Mouse (Mus musculus) adrenal gland, postnatal 14 days (tissue): ENCODE results near the gene Nrm. TPM values are rescaled to one million over a fixed set of nuclear protein-coding genes. Genes with fewer than 3 reads are reported as not detected.

ENCODE experiments used
- DNase-seq: peaks from one replicate; pipeline ENCODE4 v3.0.0; 2021; ENCODE audit warnings: mixed read lengths
- long read RNA-seq, 2 experiments: library from polyadenylated mRNA; stranded (forward); transcript quantifications; one replicate each; pipeline ENCODE4 v2.0.0; 2021
- total RNA-seq: library from RNA; stranded (reverse); gene quantifications from 2 replicates; pipeline ENCODE4 v1.2.3, GENCODE M21; 2021

Gene Nrm
- 10.6 and 15.9 TPM in 2 replicates for total RNA-seq
- long read RNA-seq, experiment 1, transcript Nrm-201 (4 exons, 1,466 nt), result major isoform, 27 of 28 reads
- long read RNA-seq, experiment 1, partial matches to known transcripts, result 1 of 28 reads
- long read RNA-seq, experiment 1, other reads (novel, unspliced or antisense), result 0 of 28 reads
- long read RNA-seq, experiment 2, transcript Nrm-201 (4 exons, 1,466 nt), result major isoform, 16 of 16 reads
- long read RNA-seq, experiment 2, partial matches to known transcripts, result 0 of 16 reads
- long read RNA-seq, experiment 2, other reads (novel, unspliced or antisense), result 0 of 16 reads

GRCm38 (mm10) chr17:35861198-35861857, at the start of gene Nrm:
Nrm (plus strand) TSS chr17:35861318.
- peak; percentile 93 for DNase-seq

DNA sequence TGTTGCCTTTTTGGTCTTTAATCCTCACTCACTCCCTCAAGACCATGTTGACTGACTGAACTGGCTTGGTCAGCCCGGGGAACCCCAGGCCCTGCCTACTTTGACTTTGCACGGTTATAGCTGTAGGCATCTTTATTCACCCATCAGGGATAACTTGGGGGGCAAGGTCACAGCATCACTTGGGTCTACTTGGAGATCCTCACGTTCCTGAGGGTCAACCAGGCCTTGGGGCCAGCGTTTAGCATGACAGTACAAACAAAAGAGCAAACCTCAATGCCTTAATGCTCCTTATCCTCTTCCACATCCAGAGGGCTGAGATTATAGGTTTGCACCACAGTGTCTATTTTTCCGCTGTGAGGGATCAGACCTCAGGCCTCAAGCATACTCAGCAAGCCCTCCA, 48.8 kb upstream of the Nrm start:
- DNase-seq, result no peak

DNA sequence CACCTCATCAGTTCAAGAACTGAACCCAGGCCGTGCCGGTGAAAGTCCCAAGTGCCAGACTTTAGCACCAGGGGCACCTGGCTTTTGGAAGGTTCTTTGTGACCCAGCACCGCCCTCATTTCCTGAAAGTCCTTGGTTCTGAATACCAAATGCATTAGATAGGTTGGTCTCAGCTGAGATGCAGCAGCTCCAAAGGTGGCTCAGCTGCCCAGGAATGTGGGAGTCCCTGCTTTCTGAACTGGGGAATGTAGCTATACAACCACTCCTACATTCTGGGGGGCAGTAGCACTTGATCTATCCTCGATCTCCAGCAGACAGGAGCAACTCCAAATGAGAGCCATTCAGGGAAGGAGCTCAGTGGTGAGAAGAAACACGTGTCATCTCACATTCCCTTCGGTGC, 48.4 kb upstream of the Nrm start:
- DNase-seq, result no peak

- DNase-seq, result peak; percentile 94
Observed at GRCm38 (mm10) chr17:35813245-35813647, 47.9 kb upstream of the Nrm start.

DNA sequence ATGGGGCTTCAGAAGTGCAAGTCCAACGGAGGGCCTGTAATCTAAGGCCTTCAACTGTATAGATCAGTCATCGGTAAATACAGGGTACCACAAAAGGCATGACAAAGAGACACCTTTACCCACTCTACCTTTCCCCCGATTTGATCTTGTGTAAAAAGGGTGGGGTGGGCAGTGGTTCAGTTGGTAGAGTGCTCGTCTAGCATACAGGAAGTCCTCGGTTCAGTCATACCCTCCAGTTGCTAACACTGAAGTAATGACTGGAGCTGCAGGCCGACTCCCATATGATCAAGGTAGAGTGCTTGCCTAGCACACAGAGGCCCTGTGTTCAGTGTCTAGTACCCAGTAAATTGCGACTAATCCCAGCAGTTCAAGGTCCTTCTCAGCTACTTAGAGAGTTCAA, 47.5 kb upstream of the Nrm start:
- no peak for DNase-seq

- DNase-seq, result no peak
Observed at GRCm38 (mm10) chr17:35814678-35815077, 46.4 kb upstream of the Nrm start.

DNA sequence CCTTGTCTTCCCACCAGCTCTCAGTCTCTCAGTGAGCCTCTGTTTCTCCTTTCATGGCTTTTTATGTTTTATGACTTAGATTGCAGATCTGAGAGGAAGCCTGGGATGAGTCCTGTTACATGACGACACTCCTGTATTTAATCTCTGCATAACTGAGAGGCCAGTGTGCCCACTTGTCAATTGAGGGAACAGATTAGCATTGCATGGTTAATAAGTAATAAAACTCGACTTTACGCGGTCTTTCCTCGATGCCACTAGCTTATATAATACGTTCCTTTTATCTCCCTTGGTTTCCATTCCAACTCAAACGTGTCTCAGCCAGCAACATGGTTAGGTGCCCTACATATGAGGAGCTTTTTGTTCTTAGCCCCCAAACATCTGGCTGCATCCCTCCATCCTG, 45.3 kb upstream of the Nrm start:
- DNase-seq, result no peak

- no peak for DNase-seq
Observed at GRCm38 (mm10) chr17:35816686-35817085, 44.4 kb upstream of the Nrm start.

DNA sequence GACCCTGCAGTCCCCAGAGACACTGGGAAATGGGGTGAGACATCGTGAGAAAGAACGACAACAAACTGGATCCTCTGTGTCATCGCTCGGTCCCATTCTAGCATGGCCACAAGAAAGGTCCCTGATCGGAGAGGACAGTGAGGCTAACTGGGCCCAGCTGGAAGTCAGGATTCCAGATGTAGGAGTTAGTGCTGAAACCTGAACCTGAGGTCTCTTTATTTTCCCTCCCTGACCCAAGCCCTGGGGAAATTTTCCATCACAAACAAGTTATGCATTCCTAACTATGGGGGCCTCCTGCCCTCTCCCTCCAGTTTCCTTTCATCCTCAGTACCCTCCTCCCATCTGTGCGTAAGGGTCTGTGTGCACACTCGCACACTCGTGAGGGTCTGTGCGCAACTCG, 43.9 kb upstream of the Nrm start:
- no peak for DNase-seq

- DNase-seq, result no peak
Observed at GRCm38 (mm10) chr17:35820111-35820510, 41.0 kb upstream of the Nrm start.

DNA sequence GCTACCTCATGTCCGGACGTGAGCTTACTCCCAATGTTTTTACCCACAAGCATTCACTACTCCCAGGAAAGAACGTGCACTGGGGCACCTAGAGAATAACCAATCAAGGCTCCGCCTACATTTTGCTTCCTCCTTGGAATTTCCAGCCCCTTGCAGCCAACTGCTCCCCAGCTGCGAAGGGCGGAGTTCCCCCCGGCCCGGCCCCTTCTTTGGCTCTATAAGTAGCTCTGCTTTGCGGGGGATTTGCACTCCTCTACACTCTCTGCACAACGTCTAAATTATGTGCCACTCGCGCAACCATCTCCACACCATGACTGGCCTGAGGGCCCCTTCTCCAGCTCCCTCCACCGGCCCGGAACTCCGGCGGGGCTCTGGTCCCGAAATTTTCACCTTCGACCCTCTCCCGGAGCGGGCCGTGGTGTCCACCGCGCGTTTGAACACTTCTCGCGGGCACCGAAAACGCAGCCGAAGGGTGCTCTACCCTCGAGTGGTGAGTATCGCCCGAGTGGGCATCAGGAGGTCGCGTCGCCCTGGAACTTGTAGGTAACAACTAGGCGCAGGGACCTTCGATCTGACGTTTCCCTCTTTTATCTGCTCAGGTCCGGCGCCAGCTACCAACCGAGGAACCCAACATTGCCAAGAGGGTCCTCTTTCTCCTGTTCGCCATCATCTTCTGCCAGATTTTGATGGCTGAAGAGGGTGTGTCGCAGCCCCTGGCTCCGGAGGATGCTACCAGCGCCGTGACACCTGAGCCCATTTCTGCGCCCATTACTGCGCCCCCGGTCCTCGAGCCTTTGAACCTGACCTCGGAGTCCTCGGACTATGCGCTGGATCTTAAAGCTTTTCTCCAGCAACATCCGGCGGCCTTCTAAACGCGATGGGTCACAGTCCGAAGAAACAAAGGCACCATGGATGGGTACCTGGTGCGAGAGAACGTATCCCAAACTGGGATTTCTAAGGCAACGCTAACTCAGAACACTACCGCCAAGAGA, 39.4 kb upstream of the Nrm start, which contains the start of gene Ier3:
Gene Ier3, plus strand, starts transcription at position 246 of the 992 bp plus-strand sequence.
- peak; percentile 91 for DNase-seq

GRCm38 (mm10) chr17:35822564-35822963, 38.6 kb upstream of the Nrm start:
- DNase-seq, result no peak

DNA sequence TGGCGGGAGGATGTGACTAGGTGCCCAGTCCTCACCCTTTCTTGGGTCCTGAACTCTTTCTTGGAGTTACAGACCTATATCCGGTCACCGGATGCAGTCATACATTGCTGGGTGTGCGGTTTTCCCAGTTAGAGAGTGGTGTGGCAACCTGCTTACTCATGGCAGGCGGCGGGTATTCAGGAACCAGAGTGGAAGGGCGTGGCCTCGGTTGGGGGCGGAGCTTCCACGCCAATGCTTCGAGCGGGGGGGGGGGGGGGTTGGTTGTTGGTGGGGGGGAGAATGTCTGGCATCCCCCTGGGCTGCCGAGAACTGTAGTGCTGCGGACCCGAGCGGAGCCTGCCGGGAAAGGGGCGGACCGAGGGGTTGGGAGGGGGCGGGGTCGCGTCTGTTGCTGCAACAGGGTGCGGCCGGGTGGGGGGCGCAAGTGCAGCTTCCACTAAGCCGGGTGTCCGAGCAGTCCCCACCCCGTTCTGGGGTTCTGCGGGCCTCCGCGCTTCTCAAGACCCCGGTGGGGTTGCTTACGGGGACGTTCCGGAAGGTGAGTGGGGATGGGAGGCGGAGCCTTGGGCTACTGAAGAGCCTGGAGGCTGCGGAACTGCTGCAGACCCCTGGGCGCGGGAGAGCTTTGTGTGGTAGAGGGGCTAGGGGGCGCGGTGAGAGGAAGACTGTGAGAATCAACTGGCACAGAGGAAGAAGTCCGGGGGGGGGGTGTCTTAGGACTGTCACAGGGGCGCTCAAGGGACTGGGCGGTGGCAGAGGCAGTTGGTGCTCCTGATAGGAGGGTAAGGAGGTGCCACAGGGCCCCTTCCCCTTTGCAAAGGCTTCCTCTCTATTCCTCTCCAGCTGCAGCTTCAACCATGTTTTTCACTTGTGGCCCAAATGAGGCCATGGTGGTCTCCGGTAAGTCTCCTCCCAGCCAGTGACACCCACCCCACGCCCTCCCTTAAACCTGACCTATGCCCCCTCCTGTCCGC, 37.9 kb upstream of the Nrm start, which contains the start of gene Flot1:
Gene Flot1, plus strand, starts transcription at position 267 of the 974 bp plus-strand sequence.
- DNase-seq, result peak; percentile 92

GRCm38 (mm10) chr17:35824402-35824801, 36.7 kb upstream of the Nrm start:
- DNase-seq, result no peak

- no peak for DNase-seq
Observed at GRCm38 (mm10) chr17:35825109-35825850, 35.8 kb upstream of the Nrm start.

DNA sequence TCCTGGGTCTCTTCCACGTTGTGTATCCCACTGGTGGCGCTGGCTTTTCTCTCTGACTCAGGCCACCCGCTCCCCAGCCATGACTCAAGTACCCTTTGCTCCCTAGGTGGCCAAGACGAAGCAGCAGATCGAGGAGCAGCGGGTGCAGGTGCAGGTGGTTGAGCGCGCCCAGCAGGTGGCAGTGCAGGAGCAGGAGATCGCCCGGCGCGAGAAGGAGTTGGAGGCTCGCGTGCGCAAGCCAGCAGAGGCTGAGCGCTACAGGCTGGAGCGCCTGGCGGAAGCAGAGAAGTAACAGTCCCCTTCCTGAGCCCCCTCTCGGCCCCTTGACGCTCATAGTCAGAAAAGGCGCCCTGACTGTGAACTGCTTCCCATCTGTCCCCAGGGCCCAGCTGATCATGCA, 31.4 kb upstream of the Nrm start:
- peak; percentile 93 for DNase-seq

GRCm38 (mm10) chr17:35832400-35833238, 28.5 kb upstream of the Nrm start:
- no peak for DNase-seq

GRCm38 (mm10) chr17:35833239-35833751, 27.8 kb upstream of the Nrm start:
- DNase-seq, result no peak

GRCm38 (mm10) chr17:35833894-35834293, 27.2 kb upstream of the Nrm start:
- no peak for DNase-seq
